Mouse (Mus musculus): ENCODE data around the gene Tgif1. TPM values are rescaled to one million over a fixed set of nuclear protein-coding genes. Genes with fewer than 3 reads are reported as not detected.

The Tgif1 gene
- polyA plus RNA-seq, 1 experiment, result 86.0 TPM

GRCm38 (mm10) chr17:70796940-70797772 lies 56.2 kb downstream of the Tgif1 start:
- Histone ChIP-seq H3K4me1 (ENCODE audit: control insufficient read depth, insufficient read depth, low read length) (peaks cover 21% of the 10 kb centered on the region), H3K27ac (ENCODE audit: insufficient read depth, low read depth, low read length) (peak overlapping the region; percentile 79), H3K4me3 (ENCODE audit: insufficient read depth, low read length) (no peak overlapping the region)
- no peak for TF ChIP-seq POLR2A (IDR thresholded peaks at IDR 0.05; ENCODE audit: borderline replicate concordance, low read depth, low read length)
- no peak for TF ChIP-seq CTCF (IDR thresholded peaks at IDR 0.05; ENCODE audit: low read depth, low read length)

- H3K4me3 ChIP-seq (ENCODE audit: insufficient read depth, low read length), result no peak overlapping the region
- TF ChIP-seq CTCF (IDR thresholded peaks at IDR 0.05; ENCODE audit: low read depth, low read length), result no peak
- no peak for TF ChIP-seq POLR2A (IDR thresholded peaks at IDR 0.05; ENCODE audit: borderline replicate concordance, low read depth, low read length)
- H3K4me1 ChIP-seq (ENCODE audit: control insufficient read depth, insufficient read depth, low read length), result peaks cover 19% of the 10 kb centered on the region
- H3K27ac ChIP-seq (ENCODE audit: insufficient read depth, low read depth, low read length), result no peak overlapping the region
Measured at GRCm38 (mm10) chr17:70795196-70795595, 58.1 kb downstream of the Tgif1 start.

GRCm38 (mm10) chr17:70794722-70795121 lies 58.6 kb downstream of the Tgif1 start:
- TF ChIP-seq CTCF (IDR thresholded peaks at IDR 0.05; ENCODE audit: low read depth, low read length), result no peak
- no peak for TF ChIP-seq POLR2A (IDR thresholded peaks at IDR 0.05; ENCODE audit: borderline replicate concordance, low read depth, low read length)
- Histone ChIP-seq H3K4me1 (ENCODE audit: control insufficient read depth, insufficient read depth, low read length) (peaks cover 19% of the 10 kb centered on the region), H3K27ac (ENCODE audit: insufficient read depth, low read depth, low read length) (no peak overlapping the region), H3K4me3 (ENCODE audit: insufficient read depth, low read length) (no peak overlapping the region)

- no peak for TF ChIP-seq CTCF (IDR thresholded peaks at IDR 0.05; ENCODE audit: low read depth, low read length)
- TF ChIP-seq POLR2A (IDR thresholded peaks at IDR 0.05; ENCODE audit: borderline replicate concordance, low read depth, low read length), result no peak
- Histone ChIP-seq H3K4me3 (ENCODE audit: insufficient read depth, low read length) (no peak overlapping the region), H3K4me1 (ENCODE audit: control insufficient read depth, insufficient read depth, low read length) (peaks cover 17% of the 10 kb centered on the region), H3K27ac (ENCODE audit: insufficient read depth, low read depth, low read length) (no peak overlapping the region)
Measured at GRCm38 (mm10) chr17:70794291-70794690, 59.1 kb downstream of the Tgif1 start.

Other genes starting within 250 kb of the Tgif1 start
- 1.8 and 4.0 TPM in 2 replicates for gene Myom1, start 149.1 kb upstream of the Tgif1 start, polyA plus RNA-seq (2012; ENCODE audit: insufficient read depth, insufficient read length, missing spikeins)
- 266 and 277 TPM in 2 replicates for gene Myl12a, start 149.3 kb upstream of the Tgif1 start, polyA plus RNA-seq (2012; ENCODE audit: insufficient read depth, insufficient read length, missing spikeins)

All from bone marrow macrophage, adult 2 months (primary cell).